Mouse (Mus musculus) forebrain, embryonic 15.5 days (tissue): Measurements from ENCODE around the gene Ski. TPM values are rescaled to one million over a fixed set of nuclear protein-coding genes. Genes with fewer than 3 reads are reported as not detected.

ENCODE experiments used
- ATAC-seq: fragments of 200-750 bp; cut with Nextera tagmentation; replicated peaks from 2 replicates; pipeline ENCODE4 v1.8.0; 2017; ENCODE audit warnings: mild to moderate bottlenecking, moderate TSS enrichment, moderate library complexity
- H3K27ac ChIP-seq: fragments of 300-500 bp; sonication (generic); replicated peaks from 2 replicates; pipeline ENCODE4 v1.5.1; 2015; ENCODE audit warnings: mild to moderate bottlenecking, inconsistent platforms
- H3K27me3 ChIP-seq: fragments of 300-500 bp; sonication (generic); 2 replicates; pipeline ENCODE4 v1.6.1; 2015; ENCODE audit warnings: inconsistent platforms
- H3K36me3 ChIP-seq: fragments of 300-500 bp; sonication (generic); 2 replicates; pipeline ENCODE4 v1.6.1; 2015; ENCODE audit warnings: mild to moderate bottlenecking, inconsistent platforms
- H3K4me1 ChIP-seq: fragments of 300-500 bp; sonication (generic); 2 replicates; pipeline ENCODE4 v1.6.1; 2015; ENCODE audit warnings: inconsistent platforms
- H3K4me2 ChIP-seq: fragments of 300-500 bp; sonication (generic); replicated peaks from 2 replicates; pipeline ENCODE4 v1.6.1; 2015; ENCODE audit warnings: mild to moderate bottlenecking, inconsistent platforms
- H3K4me3 ChIP-seq: fragments of 300-500 bp; sonication (generic); 2 replicates; pipeline ENCODE4 v1.5.1; 2015; ENCODE audit warnings: mild to moderate bottlenecking, inconsistent platforms
- H3K9ac ChIP-seq: fragments of 300-500 bp; sonication (generic); replicated peaks from 2 replicates; pipeline ENCODE4 v1.6.1; 2015; ENCODE audit warnings: mild to moderate bottlenecking, inconsistent platforms
- H3K9me3 ChIP-seq: fragments of 300-500 bp; sonication (generic); 2 replicates; pipeline ENCODE4 v1.6.1; 2016; ENCODE audit warnings: inconsistent platforms
- WGBS: fragments of 180-500 bp; shearing (Covaris S2); methylation state at CpG from one replicate; pipeline ENCODE4 v1.1.7; 2015; ENCODE audit warnings: mixed read lengths; 5-methylcytosine and 5-hydroxymethylcytosine counted together
- polyA plus RNA-seq: library from polyadenylated mRNA; unstranded; fragments of >200 nt; fragmentation: Nextera tagmentation; extraction: Ambion mirVana; gene quantifications from 2 replicates; pipeline ENCODE4 v1.2.1, GENCODE M21; 2015

Gene Ski
- polyA plus RNA-seq, 1 experiment from 2014 or later = 14.3 TPM

DNA sequence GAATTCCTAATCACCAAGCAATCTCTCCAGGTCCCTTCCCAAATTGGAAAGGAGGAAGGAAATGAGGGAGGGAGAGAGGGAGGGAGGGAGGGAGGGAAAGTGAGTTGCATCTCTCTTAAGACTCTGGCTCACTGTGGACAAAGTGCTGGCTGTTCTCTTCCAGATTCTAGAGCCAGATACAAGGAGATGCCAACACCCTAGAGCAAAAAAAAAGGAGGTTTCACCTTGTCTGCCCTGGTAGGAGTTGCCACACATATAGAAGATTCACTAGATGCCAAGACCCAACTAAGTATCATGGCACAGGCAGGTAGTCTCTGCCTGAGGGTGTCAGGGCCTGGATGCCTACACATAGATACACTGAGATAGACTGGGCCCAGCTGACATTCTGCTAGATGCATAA is 56.5 kb downstream of the Ski start:
- no peak for ATAC-seq
- H3K4me1 ChIP-seq = peaks cover 34% of the 10 kb centered on the region
- H3K27me3 ChIP-seq = no peaks in the 10 kb centered on the region
- no peak overlapping the region for H3K4me3 ChIP-seq
- no peak overlapping the region for H3K27ac ChIP-seq
- no peak overlapping the region for H3K4me2 ChIP-seq
- no peaks in the 10 kb centered on the region for H3K36me3 ChIP-seq
- H3K9me3 ChIP-seq = no peaks in the 10 kb centered on the region
- H3K9ac ChIP-seq = no peak overlapping the region

DNA sequence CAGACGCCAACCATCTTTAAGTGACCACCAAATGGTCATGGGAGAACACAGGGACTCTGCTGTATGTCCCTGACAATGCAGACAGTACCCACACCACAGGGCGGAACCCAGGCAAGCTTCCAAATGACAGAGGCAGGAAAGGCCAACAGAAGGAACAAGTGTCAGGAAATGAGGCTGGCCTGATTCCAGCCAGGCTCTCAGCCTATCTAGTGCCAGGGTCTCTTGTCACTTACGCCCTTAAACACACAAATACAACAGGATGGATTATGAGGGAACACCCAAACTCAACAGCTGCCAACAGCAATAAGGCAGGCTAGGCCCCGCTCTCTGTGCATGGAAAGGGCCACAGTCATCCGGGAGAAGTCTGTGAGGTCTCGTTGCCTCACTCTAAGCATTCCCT is 57.8 kb downstream of the Ski start:
- Histone ChIP-seq H3K27me3 (no peaks in the 10 kb centered on the region), H3K4me2 (no peak overlapping the region), H3K27ac (no peak overlapping the region), H3K36me3 (no peaks in the 10 kb centered on the region), H3K9ac (no peak overlapping the region), H3K4me1 (peaks cover 32% of the 10 kb centered on the region), H3K9me3 (no peaks in the 10 kb centered on the region), H3K4me3 (no peak overlapping the region)
- 69% methylated on average over 6 of the region's 6 CpGs for WGBS
- ATAC-seq = no peak

DNA sequence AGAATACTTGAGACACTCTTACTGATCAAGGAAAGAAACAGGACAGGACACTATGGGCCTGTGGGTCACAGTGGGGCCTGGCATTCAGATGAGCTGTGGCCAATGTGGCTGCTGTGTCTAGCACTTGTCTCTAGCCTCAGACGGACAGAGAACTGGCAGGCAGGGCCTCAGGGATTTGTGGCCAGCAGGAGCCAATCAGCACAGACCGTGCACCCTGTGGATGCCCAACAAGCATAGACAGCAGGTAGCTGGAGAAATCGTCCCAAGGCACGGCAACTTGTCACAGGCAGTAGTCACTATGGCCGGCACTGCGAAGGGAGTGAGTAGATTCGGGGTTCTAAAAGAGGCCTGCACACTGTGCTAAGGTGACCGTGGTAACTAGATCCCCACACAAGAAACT is 58.7 kb downstream of the Ski start:
- Histone ChIP-seq H3K27ac (no peak overlapping the region), H3K4me3 (no peak overlapping the region), H3K27me3 (no peaks in the 10 kb centered on the region), H3K4me2 (no peak overlapping the region), H3K9ac (no peak overlapping the region), H3K4me1 (peaks cover 26% of the 10 kb centered on the region), H3K36me3 (peaks cover 8% of the 10 kb centered on the region), H3K9me3 (no peaks in the 10 kb centered on the region)
- ATAC-seq = 0 out of 2 replicates have a peak, but pooled peaks have one; percentile 18
- 36% methylated on average over 8 of the region's 8 CpGs for WGBS

DNA sequence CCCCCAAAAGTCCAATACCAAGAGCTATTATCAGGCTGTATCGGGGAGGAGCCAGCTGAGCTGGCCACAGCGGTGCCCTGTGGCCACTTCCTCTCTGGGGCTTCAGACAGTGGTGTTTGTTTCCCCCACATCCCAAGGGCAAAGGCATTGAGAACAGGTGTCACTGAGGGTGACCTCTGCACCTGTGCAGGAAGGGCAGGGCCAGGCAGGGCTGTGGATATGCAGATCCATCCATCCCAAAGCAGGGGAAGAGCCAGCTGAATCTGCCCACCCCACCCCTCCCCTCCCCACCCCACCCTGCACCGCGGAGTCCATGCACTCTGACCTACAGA is 59.1 kb downstream of the Ski start:
- Histone ChIP-seq H3K4me1 (peaks cover 26% of the 10 kb centered on the region), H3K27me3 (no peaks in the 10 kb centered on the region), H3K36me3 (peaks cover 11% of the 10 kb centered on the region), H3K4me2 (no peak overlapping the region), H3K9me3 (no peaks in the 10 kb centered on the region), H3K4me3 (no peak overlapping the region), H3K9ac (no peak overlapping the region), H3K27ac (no peak overlapping the region)
- ATAC-seq = peak; percentile 9; the same call in 1 of the 2 replicates
- WGBS = 59% methylated on average over 4 of the region's 4 CpGs

DNA sequence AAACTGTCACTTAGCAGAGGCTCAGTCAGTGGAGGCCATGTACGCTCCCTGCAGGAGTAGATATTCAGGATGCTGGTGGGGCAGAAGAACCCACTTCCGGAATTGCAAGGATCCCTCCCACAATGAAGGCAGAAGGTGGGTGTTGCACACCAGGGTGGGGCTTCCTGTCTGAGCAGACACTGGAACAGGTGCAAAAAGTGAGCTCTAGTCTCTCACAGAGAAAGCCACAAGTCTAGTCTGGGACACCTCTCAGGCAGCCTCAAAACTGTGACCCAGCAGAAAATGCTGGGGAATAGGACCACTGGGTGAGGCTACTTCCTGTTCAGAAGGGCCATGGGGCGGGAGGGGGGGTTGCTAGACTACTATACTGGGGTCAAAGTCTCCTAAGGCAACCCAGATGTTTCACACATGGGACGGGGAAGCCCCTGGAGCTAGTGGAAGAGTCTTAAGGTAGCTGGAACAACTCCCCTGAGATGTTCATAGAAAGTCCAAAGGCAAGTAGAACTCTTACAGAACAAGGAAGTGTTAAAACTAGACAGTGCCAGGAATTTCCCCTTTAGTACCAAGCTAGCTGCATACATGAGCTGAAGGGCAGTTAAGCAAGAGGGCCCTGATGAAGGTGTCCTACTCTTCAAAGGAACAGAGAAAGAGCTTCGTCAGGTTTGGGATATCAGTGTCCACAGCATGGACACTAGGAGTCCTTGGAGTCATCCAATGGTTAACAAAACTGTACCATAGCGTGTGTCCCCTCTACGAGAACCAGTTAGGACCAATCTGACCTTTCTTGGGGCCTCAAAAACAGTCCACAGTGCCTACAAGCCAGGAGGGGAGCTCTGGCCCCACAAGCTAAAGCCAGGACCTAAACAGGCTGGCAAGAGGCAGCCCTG is 59.7 kb downstream of the Ski start:
- H3K36me3 ChIP-seq = peaks cover 16% of the 10 kb centered on the region
- H3K27ac ChIP-seq = no peak overlapping the region

DNA sequence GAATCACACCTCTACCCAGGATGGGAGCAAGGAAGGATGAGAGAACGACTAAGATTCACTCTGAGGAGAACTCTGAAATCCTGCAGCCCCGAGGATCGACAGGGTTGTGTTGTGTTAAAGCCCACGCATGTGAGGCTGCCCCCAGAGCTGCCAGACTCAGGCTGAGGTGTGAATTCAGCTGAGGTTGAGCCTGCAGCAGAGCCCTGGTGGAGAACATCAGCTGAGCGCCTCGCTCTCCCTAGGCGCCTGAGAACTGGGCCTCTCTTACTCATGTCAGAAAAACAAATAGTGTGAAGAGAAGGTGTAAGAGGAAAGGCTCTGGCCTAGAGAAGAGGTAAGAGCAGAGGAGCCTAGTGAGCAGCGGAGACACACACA is 63.9 kb downstream of the Ski start:
- no peak for ATAC-seq
- Histone ChIP-seq H3K9ac (no peak overlapping the region), H3K27ac (no peak overlapping the region), H3K4me1 (peaks cover 10% of the 10 kb centered on the region), H3K4me3 (no peak overlapping the region), H3K36me3 (peaks cover 42% of the 10 kb centered on the region), H3K4me2 (no peak overlapping the region), H3K9me3 (no peaks in the 10 kb centered on the region), H3K27me3 (no peaks in the 10 kb centered on the region)
- 72% methylated on average over 8 of the region's 8 CpGs for WGBS

More for the DNA sequence above, 59.7 kb downstream of the Ski start:
- 93% methylated on average over 7 of the region's 7 CpGs for WGBS
- H3K9ac ChIP-seq = no peak overlapping the region
- peaks cover 26% of the 10 kb centered on the region for H3K4me1 ChIP-seq
- H3K4me3 ChIP-seq = no peak overlapping the region
- H3K9me3 ChIP-seq = no peaks in the 10 kb centered on the region
- ATAC-seq = no peak
- H3K4me2 ChIP-seq = no peak overlapping the region
- no peaks in the 10 kb centered on the region for H3K27me3 ChIP-seq

DNA sequence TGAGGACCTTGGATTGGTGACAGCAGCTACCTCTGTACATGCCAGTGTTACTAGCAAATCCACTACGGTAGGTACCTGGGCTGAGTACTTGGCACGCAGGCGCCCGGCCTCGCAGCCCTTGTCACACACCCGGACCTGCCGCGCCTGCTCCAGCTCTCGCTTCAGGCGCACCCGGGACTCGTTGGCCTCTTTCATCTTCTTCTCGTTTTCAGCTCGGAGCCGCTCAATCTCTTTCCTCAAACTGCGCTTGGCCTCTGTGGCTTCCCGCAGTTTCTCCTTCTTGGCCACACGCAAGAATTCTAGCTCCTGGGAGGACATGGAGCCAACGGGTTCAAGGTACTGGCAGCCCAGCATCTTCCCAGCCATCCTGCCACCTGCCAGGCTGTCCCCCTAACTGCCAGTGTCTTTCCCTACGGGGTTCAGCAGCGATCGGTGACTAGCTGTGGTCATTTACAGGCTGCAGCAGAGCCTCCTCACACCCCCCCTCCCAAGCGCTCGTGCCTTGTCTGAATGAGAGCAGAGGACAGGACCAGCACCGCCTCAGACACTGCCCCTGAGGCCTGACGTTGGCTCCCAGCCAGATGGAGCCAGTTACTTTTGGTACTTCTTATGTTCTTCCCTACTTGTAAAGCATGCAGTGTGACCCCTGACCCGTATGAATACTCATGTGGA is 64.4 kb downstream of the Ski start:
- Histone ChIP-seq H3K9ac (no peak overlapping the region), H3K27me3 (no peaks in the 10 kb centered on the region), H3K4me3 (no peak overlapping the region), H3K4me1 (peaks cover 10% of the 10 kb centered on the region), H3K4me2 (no peak overlapping the region), H3K9me3 (no peaks in the 10 kb centered on the region), H3K27ac (no peak overlapping the region), H3K36me3 (peaks cover 42% of the 10 kb centered on the region)
- WGBS = 81% methylated on average over 27 of the region's 27 CpGs
- no peak for ATAC-seq

DNA sequence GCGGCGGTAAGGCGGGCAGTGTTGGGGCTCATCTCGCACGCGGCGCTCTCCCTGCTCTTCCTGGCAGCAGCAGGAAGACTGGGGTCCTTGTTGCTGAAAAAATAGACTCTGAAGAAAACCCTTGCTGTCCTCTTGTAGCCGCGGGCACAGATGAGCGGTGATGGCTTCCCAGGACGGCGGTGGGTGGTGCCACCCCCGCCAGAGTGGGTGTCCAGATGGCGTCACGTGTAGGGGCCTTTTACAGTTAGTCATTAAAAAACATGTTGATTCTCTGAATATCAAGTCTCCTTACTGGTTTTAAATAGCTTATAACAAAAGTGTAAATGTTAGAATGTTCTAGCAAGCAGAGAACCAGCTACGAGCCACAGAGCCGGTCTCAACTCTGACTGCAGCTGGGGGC is 65.7 kb downstream of the Ski start:
- H3K9ac ChIP-seq = no peak overlapping the region
- 92% methylated on average over 17 of the region's 17 CpGs for WGBS
- H3K36me3 ChIP-seq = peaks cover 42% of the 10 kb centered on the region
- no peak overlapping the region for H3K4me2 ChIP-seq
- H3K4me1 ChIP-seq = peaks cover 5% of the 10 kb centered on the region; the same call in 1 of the 2 replicates
- no peaks in the 10 kb centered on the region for H3K9me3 ChIP-seq
- H3K27ac ChIP-seq = no peak overlapping the region
- no peak for ATAC-seq
- no peak overlapping the region for H3K4me3 ChIP-seq
- H3K27me3 ChIP-seq = no peaks in the 10 kb centered on the region

DNA sequence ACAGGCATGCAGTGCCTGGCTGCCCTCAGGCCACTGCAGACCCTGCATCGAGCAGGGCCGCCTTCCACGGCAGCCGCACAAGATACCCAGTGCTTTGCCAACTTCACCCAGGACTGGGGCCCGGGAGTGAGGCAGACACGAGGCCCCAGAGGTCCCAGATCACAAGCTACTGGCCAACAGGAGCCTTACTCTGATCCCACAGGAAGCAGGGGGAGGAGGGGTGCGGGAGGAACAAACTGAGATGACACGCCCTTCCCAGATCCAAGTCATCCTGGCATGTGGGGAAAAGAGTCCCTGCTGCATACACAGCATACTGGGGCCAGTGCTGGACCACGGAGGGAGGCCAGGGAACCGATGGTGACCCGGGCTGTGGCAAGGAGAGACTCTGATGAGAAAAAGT is 67.4 kb downstream of the Ski start:
- Histone ChIP-seq H3K36me3 (peaks cover 42% of the 10 kb centered on the region), H3K9ac (no peak overlapping the region), H3K27ac (no peak overlapping the region), H3K4me2 (no peak overlapping the region), H3K27me3 (no peaks in the 10 kb centered on the region), H3K4me1 (peaks cover 15% of the 10 kb centered on the region), H3K9me3 (no peaks in the 10 kb centered on the region), H3K4me3 (no peak overlapping the region)
- ATAC-seq = no peak
- 83% methylated on average over 11 of the region's 11 CpGs for WGBS

DNA sequence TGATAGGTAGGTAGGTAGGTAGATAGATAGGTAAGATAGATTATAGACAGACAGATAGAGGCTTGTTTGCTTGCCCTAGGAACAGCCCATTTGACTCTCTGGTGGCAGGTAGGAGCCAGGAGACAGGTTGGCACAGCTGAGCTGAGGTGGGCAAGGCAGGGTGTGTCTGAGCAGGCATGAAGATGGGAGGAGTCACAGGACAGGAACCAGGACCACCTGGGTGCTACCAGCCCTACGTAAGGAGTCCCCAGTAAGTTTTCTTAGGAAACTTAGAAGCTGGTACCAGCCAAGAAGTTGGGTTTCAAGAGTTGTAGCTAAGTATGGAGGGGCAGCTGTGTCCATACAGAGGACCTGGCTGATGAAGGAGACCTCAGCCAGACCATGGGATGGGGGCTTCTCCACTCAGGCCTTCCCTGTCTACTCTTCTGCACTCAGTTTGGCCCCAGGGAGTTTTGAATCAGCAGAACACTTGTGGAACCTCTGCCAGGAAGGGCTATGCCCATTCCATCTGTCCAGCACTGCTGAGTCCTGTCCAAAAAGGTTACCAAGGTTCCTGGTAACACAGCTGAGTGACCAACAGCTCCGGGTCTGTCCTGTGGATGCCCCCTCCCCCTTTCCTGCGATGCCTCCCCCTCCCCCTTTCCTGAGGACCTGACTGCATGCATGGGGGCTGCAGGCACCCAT is 68.9 kb downstream of the Ski start:
- WGBS = 86% methylated on average over 3 of the region's 3 CpGs

DNA sequence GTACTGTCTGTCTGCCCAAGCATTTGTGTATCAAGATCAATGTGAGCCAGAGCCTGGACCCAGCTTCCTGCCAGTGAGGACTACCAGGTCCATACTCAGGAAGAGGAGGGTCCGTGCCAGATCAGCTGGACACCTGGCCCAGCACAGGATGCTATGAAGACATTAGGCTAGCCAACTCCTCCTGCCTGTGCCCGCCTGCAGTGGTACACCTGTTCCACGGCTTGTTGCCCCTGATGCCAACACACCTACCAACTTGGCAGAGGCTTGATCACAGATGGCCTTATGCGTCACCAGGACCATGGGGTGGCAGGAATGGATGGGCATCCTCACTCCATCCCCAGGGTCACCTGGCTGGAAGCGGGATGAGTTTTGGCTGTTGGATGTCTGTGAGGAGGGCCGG is 69.9 kb downstream of the Ski start:
- Histone ChIP-seq H3K4me1 (peaks cover 15% of the 10 kb centered on the region), H3K27ac (no peak overlapping the region), H3K4me3 (no peak overlapping the region), H3K27me3 (no peaks in the 10 kb centered on the region), H3K9ac (no peak overlapping the region), H3K4me2 (no peak overlapping the region), H3K36me3 (peaks cover 25% of the 10 kb centered on the region), H3K9me3 (no peaks in the 10 kb centered on the region)
- no peak for ATAC-seq
- WGBS = 95% methylated on average over 6 of the region's 6 CpGs

More for the DNA sequence above, 68.9 kb downstream of the Ski start:
- H3K4me2 ChIP-seq = no peak overlapping the region
- peaks cover 15% of the 10 kb centered on the region for H3K4me1 ChIP-seq
- no peaks in the 10 kb centered on the region for H3K27me3 ChIP-seq
- H3K4me3 ChIP-seq = no peak overlapping the region
- no peak overlapping the region for H3K27ac ChIP-seq
- H3K36me3 ChIP-seq = peaks cover 32% of the 10 kb centered on the region
- ATAC-seq = no peak
- H3K9ac ChIP-seq = no peak overlapping the region
- H3K9me3 ChIP-seq = no peaks in the 10 kb centered on the region

DNA sequence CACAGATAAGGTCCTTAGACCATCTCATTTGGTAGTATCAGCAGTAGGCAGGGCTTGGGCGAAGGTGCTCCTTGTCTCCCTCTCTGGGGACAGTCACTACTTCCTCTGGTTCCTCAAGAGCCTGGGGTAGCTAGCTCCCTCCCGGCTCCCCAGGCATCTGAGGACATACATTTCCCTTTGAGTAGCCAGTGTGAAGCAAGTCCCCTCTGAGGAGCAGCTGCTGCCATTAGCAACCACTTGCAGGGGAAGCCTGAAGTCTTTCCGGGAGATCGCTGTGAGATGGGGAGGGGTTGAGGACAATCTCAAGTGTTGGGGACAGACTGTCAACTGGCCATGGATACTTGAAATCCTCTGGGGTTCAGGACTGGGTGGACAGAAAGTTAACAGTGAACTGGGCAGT is 70.5 kb downstream of the Ski start:
- no peaks in the 10 kb centered on the region for H3K27me3 ChIP-seq
- 78% methylated on average over 4 of the region's 4 CpGs for whole genome bisulfite sequencing
- no peak overlapping the region for H3K27ac ChIP-seq
- no peak for ATAC-seq
- peaks cover 18% of the 10 kb centered on the region for H3K36me3 ChIP-seq
- no peaks in the 10 kb centered on the region for H3K9me3 ChIP-seq
- no peak overlapping the region for H3K4me2 ChIP-seq
- peaks cover 15% of the 10 kb centered on the region for H3K4me1 ChIP-seq
- no peak overlapping the region for H3K9ac ChIP-seq
- no peak overlapping the region for H3K4me3 ChIP-seq
